Mouse (Mus musculus) thymus, postnatal 0 days (tissue): ENCODE results near the gene Rccd1. TPM values are rescaled to one million over a fixed set of nuclear protein-coding genes. Genes with fewer than 3 reads are reported as not detected.

Source experiments
- DNase-seq: peaks from one replicate; pipeline ENCODE4 v3.0.0-alpha.2; 2015; ENCODE audit warnings: low spot score
- polyA plus RNA-seq: library from polyadenylated mRNA; unstranded; fragments of >200 nt; fragmentation: Nextera tagmentation; extraction: Ambion mirVana; gene quantifications from 2 replicates; pipeline ENCODE4 v1.2.1, GENCODE M21; 2015

Gene Rccd1
- 5.0 and 10.5 TPM in 2 replicates for polyA plus RNA-seq

DNA sequence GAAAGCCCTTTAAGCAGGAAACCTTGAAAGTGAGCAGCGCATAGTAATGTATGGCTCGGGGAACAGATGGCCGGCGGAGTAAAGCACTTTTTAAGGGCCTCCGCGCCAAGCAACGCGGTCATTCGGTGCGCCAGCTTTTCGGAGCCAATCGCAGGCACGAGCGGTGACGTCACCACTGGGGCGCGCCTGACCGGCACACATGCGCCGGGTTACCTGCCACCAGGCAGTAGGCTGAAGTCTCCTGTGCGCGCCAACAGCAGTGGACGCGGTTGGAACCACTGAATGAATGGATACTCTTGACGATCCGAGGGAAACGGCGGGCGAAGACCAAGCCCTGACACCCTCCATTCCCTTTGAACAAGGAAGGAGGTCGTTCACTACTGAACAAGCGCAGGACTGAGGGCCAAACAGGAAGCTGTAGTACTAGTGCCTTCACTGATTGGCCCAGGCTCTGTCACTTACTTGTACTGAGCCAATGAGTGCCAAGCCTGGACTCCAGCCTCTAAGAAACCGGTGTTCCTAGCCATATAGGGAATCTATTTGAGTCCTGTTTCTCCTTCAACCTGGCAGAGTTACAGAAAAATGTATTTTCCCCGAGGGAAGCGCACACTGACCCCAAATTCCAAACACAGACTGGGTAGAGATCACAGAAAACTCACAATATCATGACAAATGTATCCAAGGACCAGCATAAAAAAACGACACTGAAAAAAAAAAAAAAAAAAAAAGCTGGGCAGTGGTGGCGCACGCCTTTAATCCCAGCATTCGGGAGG, at the start of gene Rccd1:
Gene Rccd1 (minus strand): TSS at position 412 of the 773 bp plus-strand sequence.
- peak; percentile 92 for DNase-seq

DNA sequence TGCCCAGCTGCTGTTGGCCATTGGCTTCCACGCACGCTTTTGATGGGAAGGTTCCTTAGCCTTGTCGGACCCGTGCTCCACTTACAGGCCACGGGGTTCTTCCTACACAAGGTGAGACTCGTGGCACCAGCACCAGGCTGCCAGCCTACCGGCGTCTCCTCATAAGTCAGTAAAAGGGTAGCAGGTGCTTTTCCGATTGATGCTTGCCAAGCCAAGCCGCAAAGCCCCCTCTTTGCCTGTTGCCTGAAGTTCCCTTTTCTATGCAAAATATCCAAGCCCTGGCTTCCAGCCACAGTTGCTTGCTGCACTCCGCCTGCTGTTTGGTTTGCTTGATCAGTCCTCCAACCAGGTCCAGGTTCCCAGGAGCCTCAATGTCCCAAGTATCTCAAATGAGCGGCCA, 49.6 kb upstream of the Rccd1 start:
- DNase-seq = peak; percentile 54

DNA sequence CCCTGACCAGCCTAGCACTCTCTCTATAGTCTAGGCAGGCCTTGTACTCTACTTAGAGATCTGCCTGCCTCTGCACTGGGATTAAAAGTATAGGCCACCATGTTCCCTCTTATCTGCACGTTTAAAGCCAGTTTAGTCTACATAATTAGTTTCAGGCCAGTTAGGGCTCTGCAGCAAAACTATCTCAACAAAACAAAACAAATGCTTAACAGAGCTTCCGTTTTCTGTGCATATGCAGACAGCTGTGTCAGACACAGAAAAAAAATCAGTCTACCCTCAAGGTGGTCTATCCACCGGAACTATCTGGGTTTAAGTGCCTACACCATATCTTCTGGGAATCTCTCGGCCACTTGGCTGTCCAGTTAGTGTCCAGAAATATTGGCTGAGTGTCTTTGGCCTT, 49.1 kb upstream of the Rccd1 start:
- peak; percentile 37 for DNase-seq

DNA sequence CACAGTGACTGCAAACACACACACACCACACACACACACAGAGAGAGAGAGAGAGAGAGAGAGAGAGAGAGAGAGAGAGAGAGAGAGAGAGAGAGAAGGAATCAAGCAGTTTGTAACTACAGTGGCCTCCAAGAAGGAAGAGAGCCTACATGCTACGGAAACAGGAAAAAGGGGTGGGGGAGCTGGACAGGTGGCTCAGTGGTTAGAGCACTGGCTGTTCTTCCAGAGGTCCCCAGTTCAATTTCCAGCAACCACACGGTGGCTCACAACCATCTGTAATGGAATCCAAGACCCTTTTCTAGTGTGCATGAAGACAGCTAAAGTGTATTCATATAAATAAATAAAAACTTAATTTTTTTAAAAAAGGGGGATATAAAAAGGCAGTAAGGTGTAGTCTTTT, 48.4 kb upstream of the Rccd1 start:
- DNase-seq = no peak

DNA sequence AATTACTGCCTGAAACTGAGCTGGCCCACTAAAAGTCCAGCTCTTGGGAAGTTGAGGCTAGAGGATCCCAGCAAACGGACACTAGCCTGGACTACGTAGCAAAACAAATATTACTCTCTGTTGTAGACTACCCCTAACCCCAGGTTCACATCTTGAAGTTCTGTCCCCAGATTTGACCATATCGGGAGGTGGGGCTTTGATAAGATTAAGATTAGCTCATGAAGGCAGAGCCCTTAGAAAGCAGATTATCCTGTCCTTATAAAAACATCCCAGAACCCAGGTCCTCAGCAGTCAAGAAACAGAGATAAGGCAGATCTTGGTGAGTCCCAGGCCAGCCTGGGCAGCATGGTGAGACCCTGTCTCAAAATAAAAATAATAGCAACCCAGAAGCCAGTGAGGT, 47.9 kb upstream of the Rccd1 start:
- no peak for DNase-seq

DNA sequence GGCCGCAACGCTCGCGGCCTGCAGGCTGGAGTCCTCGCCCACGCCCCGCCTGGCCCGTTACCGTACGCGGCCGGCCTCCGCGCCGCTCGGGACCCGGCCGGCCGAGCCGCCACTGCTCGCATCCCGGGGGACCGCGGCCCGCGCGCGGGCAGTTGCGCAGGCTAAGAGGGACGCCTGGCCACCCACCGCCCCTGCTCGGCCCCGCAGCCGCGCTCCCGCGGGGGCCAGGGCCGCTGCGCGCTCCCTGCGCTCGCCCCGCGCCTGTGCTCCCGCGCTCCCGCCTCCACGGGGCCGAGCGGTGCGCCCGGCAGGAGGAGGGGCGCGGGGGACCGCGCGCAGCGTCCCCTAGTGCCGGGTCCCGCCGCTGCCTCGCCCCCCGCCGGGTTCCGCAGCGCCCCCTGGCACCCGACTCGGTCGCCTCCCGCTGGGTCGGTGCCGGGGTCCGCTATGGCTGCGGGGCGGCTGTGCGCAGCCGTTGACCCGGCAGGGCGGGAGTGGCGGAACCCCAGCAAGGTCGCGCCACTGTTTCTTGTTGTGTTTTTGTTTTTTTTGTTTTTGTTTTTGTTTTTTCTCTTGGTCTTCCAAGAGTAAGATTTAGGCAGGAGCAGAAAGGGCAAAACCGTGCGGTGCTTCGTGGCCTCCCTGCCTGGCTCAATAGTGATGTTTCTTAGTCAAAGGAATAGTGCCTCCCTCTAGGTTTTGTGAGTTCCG, 46.9 kb upstream of the Rccd1 start, which contains the start of gene Man2a2:
Gene Man2a2 (minus strand): TSS at position 335 of the 711 bp plus-strand sequence.
- DNase-seq = peak; percentile 84

DNA sequence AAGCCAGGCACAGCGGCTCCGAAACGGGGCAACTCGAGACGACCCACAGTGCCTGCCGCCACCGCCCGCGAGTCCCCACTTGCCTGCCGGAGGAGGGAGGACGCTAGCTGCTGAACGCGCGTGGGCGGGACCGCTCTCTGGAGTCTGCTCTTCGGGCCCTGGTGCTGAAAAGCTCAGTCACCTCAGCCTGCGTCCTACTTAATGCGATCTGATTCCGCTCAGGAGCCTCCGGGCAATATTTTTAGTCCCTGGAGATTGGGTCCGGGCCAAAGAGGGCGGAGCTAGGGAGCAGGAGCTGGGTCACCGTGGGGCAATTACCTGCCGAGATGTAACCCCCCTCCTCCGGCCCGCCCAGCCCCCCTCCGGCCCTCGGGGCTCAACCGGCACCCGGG, 46.4 kb upstream of the Rccd1 start:
- DNase-seq = peak; percentile 80

DNA sequence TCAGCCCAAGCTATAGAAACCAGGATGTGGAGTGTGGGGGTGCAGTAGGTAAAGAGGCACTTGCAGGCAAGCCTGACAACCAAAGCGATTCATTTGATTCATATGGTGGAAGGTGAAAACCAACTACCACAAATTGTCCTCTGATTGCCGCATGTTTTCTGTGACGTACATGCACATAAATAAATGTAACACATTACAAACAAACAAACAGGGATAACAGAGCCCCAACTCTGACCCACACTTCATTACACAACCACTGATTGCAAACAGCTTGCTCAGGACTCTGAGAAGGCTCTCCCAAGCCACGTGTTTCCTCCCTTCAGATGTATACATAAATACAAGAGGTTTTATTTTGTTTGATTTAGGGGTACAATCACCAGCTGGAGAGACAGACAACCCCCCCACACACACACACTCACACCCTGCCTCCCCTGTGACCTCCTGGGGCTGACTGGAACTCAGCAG, 45.7 kb upstream of the Rccd1 start:
- DNase-seq = peak; percentile 42

DNA sequence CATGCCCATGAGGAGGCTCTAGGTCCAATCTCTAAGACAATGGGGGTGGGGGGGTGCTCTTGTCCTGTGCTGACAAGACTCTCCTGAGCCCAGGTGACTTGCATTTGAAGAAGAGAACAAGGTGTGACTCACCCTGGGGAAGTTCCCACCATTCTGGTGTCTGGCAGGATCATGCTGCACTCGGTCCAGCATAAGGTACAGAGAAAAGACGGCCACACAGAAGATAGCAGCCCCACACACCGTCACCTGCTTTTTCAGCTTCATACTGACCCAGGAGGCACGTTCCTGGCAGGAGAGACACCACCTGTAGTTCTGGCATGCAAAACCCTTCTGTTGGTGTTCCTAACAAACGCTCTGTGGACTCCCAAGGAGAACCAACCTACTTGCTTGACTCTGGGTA, 45.2 kb upstream of the Rccd1 start:
- no peak for DNase-seq

DNA sequence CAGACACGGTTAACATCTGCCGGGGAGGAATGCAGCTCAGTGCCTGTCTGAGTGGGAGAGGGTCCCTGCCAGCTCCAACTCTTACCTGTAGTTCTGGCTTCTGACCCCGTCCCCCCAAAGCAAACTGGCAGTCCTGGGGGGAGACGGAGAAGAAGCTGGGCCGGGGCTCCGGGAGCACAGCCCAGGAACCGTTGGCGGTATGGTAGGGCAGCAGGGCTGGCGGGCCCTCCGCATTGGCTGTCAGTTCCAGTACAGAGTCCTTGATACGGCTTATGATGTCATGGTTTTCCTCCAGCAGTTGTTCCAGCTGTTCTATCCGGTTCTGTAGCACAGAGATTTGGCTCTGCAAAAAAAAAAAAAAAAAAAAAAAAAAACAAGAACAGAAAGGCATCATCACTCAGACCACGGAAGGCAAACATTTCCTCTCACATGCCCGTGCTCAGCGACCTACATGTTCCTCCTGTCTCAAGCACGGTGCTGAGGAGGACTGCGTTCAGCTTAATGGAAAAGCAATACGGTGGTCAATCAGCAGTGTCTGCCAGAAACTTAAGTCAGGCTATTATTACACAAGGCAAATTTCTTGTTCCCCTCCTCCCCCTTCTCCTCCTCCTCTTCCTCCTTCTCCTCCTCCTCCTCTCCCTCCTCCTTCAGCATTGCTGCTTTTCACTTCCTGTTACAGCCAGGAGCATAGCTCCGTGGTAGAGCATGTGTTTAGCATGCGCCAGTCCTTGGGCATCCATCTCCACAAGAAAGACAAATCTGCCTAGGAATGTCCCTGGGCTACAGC, 44.6 kb upstream of the Rccd1 start:
- DNase-seq = peak; percentile 61

DNA sequence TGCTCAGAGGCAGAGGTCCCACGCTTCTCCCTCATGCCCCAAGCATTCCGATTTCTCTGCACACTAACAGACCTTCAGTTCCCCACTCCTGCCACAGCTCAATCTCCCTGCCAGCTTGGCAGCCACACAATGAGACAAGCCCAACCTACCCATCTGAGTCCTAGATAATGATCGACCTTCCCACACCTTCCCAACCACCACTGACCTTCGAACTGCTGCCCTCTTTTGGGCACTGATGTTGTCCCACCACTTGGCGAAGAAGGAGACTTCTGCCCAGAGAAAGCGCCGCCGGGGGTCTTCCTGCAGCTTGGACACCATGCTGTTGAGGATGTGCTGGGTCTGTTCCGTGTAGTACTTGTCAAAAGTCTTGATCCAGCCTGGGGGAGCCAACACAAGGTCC, 43.8 kb upstream of the Rccd1 start:
- no peak for DNase-seq

DNA sequence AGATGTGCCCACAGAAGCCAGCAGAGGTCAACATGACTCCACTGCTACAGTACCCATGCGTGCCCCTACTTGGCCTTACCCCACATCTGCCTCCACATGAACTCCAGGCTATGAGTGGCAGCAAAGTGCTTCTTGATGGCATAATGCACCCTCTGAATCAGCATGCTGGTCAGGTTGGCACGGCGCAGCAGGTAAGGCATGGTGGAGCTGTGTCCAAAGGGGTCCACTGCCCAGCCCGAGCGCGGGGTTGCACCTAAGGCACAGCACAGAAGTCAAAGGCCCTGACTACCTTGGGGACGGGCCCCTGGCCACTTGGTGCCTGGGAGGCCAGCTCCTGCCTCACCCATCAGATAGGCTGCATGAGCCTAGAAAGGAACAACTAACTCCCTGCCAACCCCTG, 43.0 kb upstream of the Rccd1 start:
- DNase-seq = no peak

DNA sequence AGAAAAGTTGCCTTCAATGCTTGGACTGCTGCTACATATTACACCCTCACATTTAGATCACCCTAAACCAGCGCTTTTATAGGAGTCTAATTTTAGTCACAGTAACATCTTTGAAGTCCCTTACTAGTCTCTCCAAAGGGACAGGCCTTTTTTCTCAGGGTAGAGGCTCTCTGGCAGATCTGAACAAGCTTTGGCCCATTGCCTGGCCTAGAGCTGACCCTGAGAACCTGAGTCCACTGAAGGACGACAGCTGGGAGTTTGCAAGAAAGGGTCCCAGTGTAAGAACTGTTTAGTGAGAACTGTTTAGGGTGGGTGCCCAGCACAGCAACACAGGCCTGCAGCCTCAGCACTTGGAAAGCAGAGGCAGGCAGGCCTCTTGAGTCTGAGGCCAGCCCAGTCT, 41.5 kb upstream of the Rccd1 start:
- no peak for DNase-seq

DNA sequence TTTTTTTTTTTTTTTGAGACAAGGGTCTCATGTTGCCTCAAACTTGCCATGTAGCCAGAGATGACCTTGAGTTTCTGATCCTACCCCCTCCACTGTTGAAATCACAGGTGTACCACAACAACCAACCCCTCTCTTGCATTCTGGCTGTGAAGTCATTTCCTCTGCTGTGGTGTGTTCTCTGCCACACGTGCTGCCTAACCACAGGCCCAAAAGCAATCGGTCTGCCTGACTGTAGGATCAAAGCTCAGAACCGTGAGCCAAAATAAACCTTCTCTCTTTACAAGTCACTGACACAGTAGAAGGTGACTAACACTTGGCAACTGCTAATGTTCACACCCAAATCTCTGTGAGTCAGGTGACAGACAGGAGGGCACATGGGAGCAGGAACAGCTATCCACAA, 36.2 kb upstream of the Rccd1 start:
- DNase-seq = no peak

DNA sequence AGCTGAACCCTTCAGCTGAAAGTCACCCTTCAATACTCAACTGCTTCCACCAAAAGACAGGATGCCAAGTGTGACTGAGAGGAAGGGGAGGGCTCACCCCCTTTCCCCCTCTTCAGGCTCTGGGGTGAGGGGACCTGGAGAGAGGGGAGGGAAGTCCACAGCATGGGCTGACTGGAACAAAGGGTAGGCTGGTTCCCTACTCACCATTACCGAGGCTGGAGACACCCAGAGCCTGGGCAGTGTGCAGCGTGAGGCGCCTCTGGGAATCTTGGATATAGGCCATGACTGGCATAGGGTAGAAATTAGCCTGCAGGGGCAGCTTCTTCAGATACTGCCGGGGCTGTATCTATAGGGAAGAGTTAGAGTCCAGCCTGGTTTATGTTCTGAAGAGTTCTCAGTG, 33.8 kb upstream of the Rccd1 start:
- DNase-seq = no peak

DNA sequence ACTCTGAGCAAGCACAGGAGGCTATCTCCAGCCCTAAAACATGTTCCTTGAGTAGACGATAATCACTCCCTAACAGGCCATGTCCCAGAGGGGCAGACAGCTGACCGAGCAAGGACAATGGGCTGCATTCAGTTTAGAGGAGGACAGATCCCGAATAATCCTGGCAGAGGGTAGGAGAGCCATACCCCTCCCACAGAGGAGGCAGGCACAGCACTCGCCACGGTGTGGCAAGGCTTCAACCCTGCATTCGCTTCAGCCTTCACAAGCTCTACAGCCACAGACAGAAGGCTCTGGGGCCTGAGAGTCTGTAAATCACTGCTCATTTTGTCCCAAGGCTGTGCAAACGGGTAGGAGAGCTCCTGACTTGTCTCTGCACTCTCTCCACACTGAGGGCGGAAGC, 32.9 kb upstream of the Rccd1 start:
- DNase-seq = no peak

DNA sequence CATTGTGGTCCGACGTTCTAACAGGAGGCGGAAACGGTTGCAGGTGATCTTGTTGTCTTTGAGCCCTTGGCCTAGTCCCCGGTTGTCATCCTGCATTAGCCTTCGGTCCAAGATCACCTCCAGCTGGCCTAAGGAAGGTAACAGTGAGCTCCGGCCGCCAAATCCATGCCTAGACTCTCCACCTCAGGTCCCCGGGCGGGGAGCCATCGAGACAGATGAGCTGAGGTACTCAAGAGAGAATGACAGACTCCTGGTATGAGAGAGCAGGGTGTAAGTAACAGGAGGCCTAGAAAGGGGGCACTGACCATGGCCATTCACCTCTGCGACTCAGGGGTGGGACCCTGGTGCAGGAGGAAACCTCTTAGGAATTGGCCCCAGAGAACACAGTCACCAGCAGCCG, 32.1 kb upstream of the Rccd1 start:
- DNase-seq = no peak

DNA sequence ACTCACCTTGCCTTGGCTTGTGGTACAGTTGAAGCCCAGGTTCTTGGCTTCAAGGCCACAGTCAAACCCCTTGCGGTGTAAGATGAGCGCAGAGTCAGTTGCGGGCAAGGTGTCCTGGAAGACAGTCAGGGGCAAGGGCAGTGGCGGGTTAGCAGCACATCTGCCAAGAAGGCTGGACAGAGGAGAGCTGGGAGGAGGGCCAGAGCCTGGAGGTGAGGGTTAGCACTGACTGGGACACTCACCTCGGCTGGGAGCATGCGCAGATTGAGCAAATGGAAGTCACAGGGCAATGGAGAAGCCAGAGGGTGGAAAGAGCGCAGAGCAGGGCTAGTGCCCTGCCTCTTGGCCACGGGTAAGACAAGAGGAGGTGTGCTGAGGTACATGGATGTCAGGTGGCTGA, 28.7 kb upstream of the Rccd1 start:
- DNase-seq = no peak

DNA sequence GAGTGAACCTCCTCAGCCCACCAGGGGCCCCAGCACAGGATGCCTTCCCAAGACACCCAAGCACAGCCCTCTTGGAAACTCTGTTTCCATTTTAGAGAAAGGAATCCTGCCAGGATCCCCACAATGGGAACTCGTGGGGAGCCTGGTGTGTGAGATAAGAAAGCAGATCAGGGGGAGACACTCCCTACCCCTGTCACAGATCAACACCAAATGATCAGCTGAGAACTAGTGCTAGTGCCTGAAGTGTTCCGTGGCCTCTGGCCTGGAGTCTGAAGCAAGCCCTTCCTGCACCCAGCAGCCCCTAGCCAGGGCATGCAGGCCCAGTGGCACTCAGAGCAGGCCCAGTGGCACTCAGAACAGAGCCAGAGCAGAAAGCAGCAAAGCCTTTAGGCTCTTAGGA, 26.6 kb upstream of the Rccd1 start:
- DNase-seq = no peak

DNA sequence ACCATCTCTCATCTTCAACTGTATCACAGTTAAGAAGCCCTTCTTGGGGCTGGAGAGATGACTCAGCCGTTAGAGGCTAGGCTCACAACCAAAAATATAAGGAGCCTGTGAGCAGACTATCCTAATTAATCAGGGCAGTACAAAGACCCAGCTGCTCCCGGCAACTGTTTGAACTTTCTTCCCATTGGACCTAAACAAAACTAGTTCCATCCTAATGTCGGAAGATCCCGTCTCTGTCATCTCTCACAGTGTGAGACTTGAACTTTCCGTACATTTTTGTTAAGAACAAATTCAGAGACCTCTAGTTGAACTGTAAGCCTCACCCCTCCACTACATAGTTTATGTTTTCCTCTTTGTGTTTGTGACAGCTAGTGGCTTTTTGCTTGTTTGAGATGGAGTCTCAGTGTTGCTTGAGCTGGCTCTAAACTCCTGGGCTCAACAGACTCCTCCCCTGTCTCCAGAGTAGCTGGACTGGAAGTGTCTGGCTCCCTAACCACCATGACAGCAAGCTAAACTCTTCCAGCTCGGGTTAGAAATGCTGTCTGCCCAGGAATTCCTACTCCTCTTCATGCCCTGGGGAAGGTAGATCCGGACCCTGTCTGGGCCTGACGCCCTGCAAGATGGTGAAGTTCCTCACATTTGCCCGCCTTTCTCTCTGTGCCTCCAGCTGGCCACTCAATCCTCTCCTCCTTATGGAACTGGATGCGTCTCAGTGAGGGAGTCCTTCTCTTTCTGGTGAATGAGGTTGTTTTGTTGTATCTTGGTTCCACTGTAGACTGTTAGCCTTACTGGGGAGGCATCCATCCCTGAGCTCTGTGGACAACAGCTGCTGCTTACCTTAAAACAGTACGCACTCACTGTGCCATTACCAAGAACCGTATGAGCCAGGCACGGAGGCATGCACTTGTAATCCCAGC, 23.7 kb upstream of the Rccd1 start:
- DNase-seq = no peak

DNA sequence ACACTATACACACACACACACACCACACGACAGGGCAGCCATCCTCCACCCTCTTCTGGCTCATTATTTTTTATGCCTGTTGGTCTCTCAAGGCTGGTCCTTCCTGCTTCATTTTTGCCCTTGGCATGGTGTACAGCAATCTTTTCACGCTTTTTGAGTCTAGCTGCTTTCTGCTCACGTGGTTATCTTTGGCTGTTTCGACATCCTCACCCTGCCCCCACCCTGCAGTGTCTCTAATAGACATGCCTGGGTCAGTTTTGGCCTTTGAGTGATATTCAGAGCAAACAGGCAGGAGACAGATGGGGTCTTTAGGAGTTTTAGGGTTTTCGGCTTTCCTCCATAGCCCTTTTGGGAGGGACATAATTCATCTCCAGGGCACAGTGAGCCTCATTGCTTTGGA, 22.6 kb upstream of the Rccd1 start:
- DNase-seq = no peak
